Mouse (Mus musculus): ENCODE results near the gene Pgm2. TPM values are rescaled to one million over a fixed set of nuclear protein-coding genes. Genes with fewer than 3 reads are reported as not detected.

Pgm2 gene
- polyA plus RNA-seq, 1 experiment from 2014 or later, result 31.5 TPM

DNA sequence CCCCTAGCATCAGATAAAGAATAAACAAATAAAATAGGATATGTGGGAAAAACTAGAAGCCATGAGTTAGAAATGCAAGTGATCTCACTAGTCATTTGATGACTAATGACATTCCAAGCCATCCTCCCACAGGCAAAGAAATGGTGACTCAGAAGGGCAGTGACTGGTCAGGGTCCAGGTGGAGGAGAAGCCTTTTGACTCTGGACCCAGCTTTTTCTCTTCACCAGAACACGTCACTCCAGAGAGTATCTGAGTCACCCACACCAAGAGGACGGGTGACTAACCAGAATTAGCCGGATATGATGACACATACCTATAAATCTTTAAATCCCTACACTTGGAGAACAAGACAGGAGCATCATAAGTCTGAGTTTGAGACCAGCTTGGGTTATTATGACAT is 19.6 kb downstream of the Pgm2 start:
- Histone ChIP-seq H3K36me3 (peaks cover 76% of the 10 kb centered on the region), H3K4me1 (no peaks in the 10 kb centered on the region), H3K4me2 (no peak overlapping the region), H3K27me3 (no peaks in the 10 kb centered on the region), H3K27ac (no peak overlapping the region), H3K9ac (no peak overlapping the region), H3K9me3 (no peaks in the 10 kb centered on the region; the same call in 1 of the 2 replicates), H3K4me3 (no peak overlapping the region)
- ATAC-seq (ENCODE audit: insufficient number of reproducible peaks, low FRiP score, low TSS enrichment, low read depth), result no peak
- WGBS, result 77% methylated on average over 3 of the region's 3 CpGs

DNA sequence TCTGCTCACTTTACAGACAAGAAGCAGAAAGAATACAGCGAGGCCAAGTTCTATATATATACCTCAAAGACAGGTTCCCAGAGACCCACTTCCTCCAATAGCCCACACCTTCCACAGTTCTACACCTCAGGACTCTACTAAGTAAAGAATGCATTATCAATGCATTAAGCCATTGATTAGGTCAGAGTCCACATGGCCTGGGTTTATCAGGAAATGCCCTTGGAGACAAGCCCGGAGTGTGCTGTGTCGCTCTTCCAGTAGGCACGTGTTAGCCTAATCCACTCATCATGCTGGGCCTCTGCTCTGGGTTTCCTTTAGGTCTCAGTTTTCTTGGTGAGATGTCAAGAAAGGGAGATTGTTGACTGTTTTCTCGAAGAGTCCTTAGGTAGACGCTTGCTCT is 21.5 kb downstream of the Pgm2 start:
- no peak for ATAC-seq (ENCODE audit: insufficient number of reproducible peaks, low FRiP score, low TSS enrichment, low read depth)
- 96% methylated on average over 6 of the region's 6 CpGs for WGBS
- peaks cover 63% of the 10 kb centered on the region for H3K36me3 ChIP-seq

DNA sequence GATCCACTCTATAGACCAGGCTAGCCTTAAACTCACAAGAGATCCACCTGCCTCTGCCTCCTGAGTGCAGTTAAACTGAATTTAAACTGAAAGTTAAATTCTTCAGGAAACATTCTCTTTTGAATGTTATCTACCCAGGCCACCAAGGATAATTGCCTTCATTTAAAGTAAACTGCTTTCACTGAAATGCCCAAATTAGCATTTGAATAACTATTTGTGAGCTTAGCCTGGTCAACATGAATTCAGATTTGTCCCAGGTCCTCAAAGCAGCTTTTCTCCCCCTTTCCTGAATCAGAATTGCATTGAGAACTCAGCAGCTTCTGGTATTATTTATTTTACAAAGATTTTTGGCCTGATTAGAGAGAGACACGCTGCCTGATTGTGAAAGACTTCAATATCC is 24.4 kb downstream of the Pgm2 start:
- Histone ChIP-seq H3K4me3 (no peak overlapping the region), H3K9ac (no peak overlapping the region), H3K27ac (no peak overlapping the region), H3K4me1 (no peaks in the 10 kb centered on the region), H3K36me3 (peaks cover 48% of the 10 kb centered on the region), H3K4me2 (no peak overlapping the region), H3K9me3 (no peaks in the 10 kb centered on the region; the same call in 1 of the 2 replicates), H3K27me3 (no peaks in the 10 kb centered on the region)
- no peak for ATAC-seq (ENCODE audit: insufficient number of reproducible peaks, low FRiP score, low TSS enrichment, low read depth)
- 95% methylated on average over 1 of the region's 1 CpGs for WGBS

More for the DNA sequence above, 21.5 kb downstream of the Pgm2 start:
- H3K4me3 ChIP-seq, result no peak overlapping the region
- H3K27me3 ChIP-seq, result no peaks in the 10 kb centered on the region
- no peaks in the 10 kb centered on the region; the same call in 1 of the 2 replicates for H3K9me3 ChIP-seq
- H3K9ac ChIP-seq, result no peak overlapping the region
- no peaks in the 10 kb centered on the region for H3K4me1 ChIP-seq
- no peak overlapping the region for H3K27ac ChIP-seq
- H3K4me2 ChIP-seq, result no peak overlapping the region

DNA sequence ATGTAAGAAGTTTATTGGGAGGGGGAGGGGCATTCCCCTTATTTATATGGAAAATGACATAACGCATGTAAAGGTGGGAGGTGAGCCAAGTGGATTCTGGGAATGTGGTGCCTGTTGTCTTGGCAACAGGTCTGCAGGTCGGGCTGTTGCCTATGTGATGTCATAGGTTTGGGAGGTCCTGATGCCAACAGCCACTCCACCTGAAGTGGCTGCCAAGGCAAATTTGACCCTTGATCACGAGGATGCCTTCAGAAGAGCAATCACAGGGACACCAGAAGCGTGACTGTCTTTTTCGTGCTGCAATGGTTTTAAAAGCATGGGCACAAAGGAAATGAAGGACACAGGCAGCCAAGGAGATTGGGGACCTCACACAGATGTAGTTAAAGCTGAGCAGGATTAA is 33.0 kb downstream of the Pgm2 start:
- WGBS, result 54% methylated on average over 5 of the region's 5 CpGs

DNA sequence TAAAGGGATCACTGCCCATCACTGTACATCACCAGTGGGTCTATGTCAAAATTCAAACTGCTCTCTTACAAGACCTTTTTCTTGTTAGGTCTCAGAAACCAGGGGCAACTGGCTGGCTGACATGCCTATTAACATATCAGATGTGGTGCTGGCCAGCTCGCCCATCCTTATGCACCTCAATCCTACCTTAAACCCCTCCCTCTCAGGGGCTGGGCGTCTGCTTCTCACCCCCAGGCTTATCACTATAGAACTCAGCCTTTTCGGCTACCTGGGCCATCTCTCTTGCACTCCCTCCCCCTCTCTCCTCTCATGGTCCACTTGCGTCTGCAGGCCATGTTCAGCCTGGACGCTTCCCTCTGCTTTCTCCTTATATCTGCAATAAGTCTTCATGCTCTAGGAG is 38.8 kb downstream of the Pgm2 start:
- WGBS, result 59% methylated on average over 5 of the region's 5 CpGs
- H3K27ac ChIP-seq, result no peak overlapping the region
- peaks cover 10% of the 10 kb centered on the region for H3K36me3 ChIP-seq
- H3K4me1 ChIP-seq, result no peaks in the 10 kb centered on the region
- H3K9me3 ChIP-seq, result no peaks in the 10 kb centered on the region
- no peaks in the 10 kb centered on the region for H3K27me3 ChIP-seq
- no peak overlapping the region for H3K9ac ChIP-seq
- H3K4me2 ChIP-seq, result no peak overlapping the region
- no peak overlapping the region for H3K4me3 ChIP-seq
- ATAC-seq (ENCODE audit: insufficient number of reproducible peaks, low FRiP score, low TSS enrichment, low read depth), result no peak

More for the DNA sequence above, 33.0 kb downstream of the Pgm2 start:
- ATAC-seq (ENCODE audit: insufficient number of reproducible peaks, low FRiP score, low TSS enrichment, low read depth), result no peak
- no peaks in the 10 kb centered on the region for H3K27me3 ChIP-seq
- no peak overlapping the region for H3K27ac ChIP-seq
- H3K9me3 ChIP-seq, result no peaks in the 10 kb centered on the region
- H3K4me2 ChIP-seq, result no peak overlapping the region
- no peaks in the 10 kb centered on the region for H3K4me1 ChIP-seq
- H3K36me3 ChIP-seq, result peaks cover 15% of the 10 kb centered on the region
- H3K4me3 ChIP-seq, result no peak overlapping the region
- H3K9ac ChIP-seq, result no peak overlapping the region

DNA sequence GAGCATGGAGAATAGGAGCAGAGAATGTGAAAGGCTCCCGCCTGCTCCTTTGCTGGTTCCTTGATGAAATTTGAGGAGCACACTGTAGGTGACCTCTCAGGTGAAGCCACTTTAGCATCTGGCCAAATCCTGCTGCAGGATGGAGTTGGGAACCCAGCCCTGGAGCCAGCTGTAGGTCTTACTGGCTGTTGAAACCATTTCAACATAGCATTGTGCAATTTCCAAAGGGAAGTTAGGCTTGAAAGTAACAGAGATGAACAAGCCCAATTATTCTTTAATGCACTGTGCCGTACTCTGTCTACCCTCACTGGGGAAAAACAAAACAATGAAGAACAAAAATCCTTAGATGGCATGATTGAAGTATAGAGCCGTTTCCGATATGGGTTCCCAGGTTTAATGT is 41.2 kb downstream of the Pgm2 start:
- whole genome bisulfite sequencing, result 83% methylated on average over 4 of the region's 4 CpGs
- H3K27ac ChIP-seq, result no peak overlapping the region

DNA sequence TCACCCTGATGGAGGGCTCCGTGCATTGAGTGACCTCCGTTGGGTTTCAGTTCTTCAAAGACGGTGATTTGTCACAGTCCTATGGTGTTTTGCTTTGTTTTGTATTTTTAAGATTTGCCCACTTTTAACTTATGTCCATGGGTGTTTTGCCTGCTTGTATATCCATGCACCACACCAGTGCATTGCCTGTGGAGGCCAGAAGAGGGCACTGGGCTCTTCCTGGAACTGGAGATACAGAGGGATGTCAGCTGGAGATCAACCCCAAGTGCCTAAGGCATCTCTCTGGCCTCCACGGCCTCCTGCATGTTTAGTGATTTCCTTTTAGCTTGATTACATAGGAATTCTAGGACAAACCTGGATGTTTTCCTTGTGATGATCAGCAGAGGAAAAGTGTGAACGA is 43.6 kb downstream of the Pgm2 start:
- no peaks in the 10 kb centered on the region for H3K27me3 ChIP-seq
- no peak overlapping the region for H3K4me3 ChIP-seq
- WGBS, result 66% methylated on average over 5 of the region's 5 CpGs
- H3K4me1 ChIP-seq, result no peaks in the 10 kb centered on the region
- no peak overlapping the region for H3K4me2 ChIP-seq
- H3K9ac ChIP-seq, result no peak overlapping the region
- no peaks in the 10 kb centered on the region for H3K9me3 ChIP-seq
- ATAC-seq (ENCODE audit: insufficient number of reproducible peaks, low FRiP score, low TSS enrichment, low read depth), result no peak
- no peaks in the 10 kb centered on the region for H3K36me3 ChIP-seq
- H3K27ac ChIP-seq, result no peak overlapping the region

More for the DNA sequence above, 41.2 kb downstream of the Pgm2 start:
- Histone ChIP-seq H3K27me3 (no peaks in the 10 kb centered on the region), H3K36me3 (no peaks in the 10 kb centered on the region), H3K4me1 (no peaks in the 10 kb centered on the region), H3K9ac (no peak overlapping the region), H3K4me2 (no peak overlapping the region), H3K4me3 (no peak overlapping the region), H3K9me3 (no peaks in the 10 kb centered on the region)
- no peak for ATAC-seq (ENCODE audit: insufficient number of reproducible peaks, low FRiP score, low TSS enrichment, low read depth)

DNA sequence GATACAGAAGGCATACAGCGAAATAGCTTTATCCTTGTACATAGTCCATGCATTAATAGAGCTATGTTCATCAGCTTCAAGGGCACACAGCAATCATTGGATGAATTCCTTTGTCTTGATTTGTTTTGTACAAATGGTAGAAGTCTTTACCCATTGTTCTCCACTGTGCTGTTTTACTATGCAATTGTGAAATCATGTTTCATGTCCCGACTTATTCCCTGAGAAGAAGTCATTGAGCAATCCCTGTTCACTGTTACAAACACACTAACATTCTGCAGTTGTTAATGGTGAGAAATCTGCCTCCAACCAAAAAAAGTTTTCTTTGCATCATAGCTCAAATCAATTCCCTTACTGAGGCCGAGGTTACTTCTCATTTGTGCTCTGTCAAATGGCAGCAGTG is 47.5 kb downstream of the Pgm2 start:
- Histone ChIP-seq H3K36me3 (no peaks in the 10 kb centered on the region), H3K4me2 (no peak overlapping the region), H3K4me3 (no peak overlapping the region), H3K9ac (no peak overlapping the region), H3K27me3 (no peaks in the 10 kb centered on the region), H3K27ac (no peak overlapping the region), H3K9me3 (no peaks in the 10 kb centered on the region), H3K4me1 (no peaks in the 10 kb centered on the region)
- no peak for ATAC-seq (ENCODE audit: insufficient number of reproducible peaks, low FRiP score, low TSS enrichment, low read depth)
- 78% methylated on average over 3 of the region's 3 CpGs for WGBS

DNA sequence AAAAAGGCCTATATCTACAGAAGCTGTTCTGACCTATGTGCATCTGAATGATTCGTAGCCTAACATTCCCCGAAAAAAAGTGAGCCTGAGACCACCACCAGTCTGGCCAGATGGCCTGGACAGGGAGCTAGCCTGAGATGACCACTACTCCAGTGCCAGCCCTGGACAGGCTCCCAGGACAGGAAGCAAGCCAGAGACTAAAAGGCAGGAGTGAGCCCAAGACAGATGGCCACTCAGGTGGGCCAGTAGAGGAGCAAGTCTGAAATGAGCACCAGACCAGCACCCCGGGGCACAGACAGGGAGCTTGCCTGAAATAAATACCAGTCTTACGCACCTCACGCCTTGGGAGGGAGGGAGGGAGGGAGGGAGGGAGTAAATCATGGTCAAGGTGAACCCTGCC is 51.6 kb downstream of the Pgm2 start:
- H3K36me3 ChIP-seq, result no peaks in the 10 kb centered on the region
- 54% methylated on average over 5 of the region's 5 CpGs for WGBS
- H3K27me3 ChIP-seq, result no peaks in the 10 kb centered on the region
- no peaks in the 10 kb centered on the region for H3K9me3 ChIP-seq
- peaks cover 5% of the 10 kb centered on the region; the same call in 1 of the 2 replicates for H3K4me1 ChIP-seq
- no peak overlapping the region for H3K4me2 ChIP-seq
- H3K4me3 ChIP-seq, result no peak overlapping the region
- no peak overlapping the region for H3K9ac ChIP-seq
- no peak for ATAC-seq (ENCODE audit: insufficient number of reproducible peaks, low FRiP score, low TSS enrichment, low read depth)
- no peak overlapping the region for H3K27ac ChIP-seq

DNA sequence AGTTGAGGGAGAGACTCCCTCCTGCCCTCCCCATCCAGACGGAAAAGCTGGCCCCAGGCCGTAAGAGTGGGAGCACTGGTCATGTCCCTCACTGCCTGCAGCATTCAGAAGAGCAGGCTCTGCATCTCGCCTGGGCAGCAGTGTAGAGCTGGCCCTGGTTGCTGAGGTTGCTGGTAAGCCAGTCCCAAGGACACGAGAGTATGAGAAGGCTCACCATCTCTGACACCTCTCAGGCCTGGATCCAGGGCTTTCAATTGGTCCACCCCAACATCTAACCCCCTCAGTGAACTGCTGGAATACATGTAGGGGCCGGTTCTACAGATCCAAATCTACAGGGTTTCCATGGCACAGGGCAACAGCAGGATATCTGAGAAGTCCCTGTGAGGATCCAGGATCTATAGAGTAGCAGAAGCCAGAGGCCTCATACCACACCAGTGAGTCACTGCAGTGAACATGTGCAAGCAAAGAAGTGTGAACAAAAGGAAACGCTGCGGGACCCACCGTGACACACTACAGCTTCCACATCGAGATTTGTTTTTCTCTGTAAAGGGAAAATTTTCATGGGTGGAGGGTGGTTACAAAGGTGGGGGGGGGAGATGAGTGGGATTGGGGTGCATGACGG is 53.7 kb downstream of the Pgm2 start:
- 59% methylated on average over 10 of the region's 10 CpGs for WGBS
- no peak overlapping the region for H3K4me3 ChIP-seq
- peaks cover 5% of the 10 kb centered on the region; the same call in 1 of the 2 replicates for H3K4me1 ChIP-seq
- ATAC-seq (ENCODE audit: insufficient number of reproducible peaks, low FRiP score, low TSS enrichment, low read depth), result no peak
- no peaks in the 10 kb centered on the region for H3K27me3 ChIP-seq
- no peaks in the 10 kb centered on the region for H3K36me3 ChIP-seq
- H3K4me2 ChIP-seq, result no peak overlapping the region
- H3K9me3 ChIP-seq, result no peaks in the 10 kb centered on the region
- H3K27ac ChIP-seq, result peak overlapping the region; percentile 11; the same call in 1 of the 2 replicates
- H3K9ac ChIP-seq, result no peak overlapping the region

DNA sequence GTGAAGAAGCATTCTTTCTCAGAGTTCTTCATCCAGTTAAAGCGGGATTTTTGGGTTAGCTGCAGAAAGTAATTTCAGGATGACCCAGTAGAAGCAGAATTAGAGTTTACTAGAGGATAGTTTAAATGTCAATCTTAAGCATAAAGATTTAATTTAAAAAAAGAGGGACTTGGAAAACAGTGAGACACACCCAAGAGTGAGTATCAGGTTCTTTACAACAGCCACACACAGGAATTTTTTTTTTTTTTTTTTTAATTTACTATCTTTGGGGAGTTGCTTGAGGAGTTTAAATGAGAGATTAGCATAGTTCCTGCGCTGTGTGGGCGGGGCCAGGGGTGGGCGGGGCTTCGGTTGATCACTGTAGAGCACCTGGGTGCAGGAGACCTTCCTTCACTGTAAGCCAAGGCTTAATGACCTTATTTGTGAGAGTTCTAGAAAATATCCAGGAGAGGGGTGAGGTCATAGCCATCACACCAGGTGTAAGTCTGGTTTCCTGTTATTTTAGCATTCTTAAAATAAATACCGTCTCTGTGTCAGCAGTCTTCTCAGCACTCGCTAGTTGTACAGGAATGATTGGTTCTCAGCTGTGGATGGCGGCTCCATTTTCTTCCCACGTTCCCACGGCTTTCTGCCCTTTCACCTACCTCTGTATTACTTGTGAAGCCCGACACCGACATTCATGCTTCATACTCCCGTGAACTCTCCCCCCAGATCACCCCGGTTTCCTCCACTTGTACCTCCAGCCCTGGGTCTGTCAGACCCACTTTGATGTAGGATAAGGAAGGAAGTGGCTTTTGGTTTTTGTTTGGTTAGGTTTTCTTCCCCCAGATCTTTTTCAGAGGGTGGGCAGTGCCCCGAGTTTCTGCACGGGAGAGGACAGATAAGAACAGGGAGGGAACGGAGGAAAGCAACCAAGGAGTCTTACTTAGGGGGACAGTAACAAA is 56.7 kb downstream of the Pgm2 start:
- Histone ChIP-seq H3K36me3 (no peaks in the 10 kb centered on the region), H3K9me3 (no peaks in the 10 kb centered on the region), H3K27me3 (no peaks in the 10 kb centered on the region), H3K4me3 (no peak overlapping the region), H3K27ac (no peak overlapping the region), H3K4me1 (peaks cover 5% of the 10 kb centered on the region; the same call in 1 of the 2 replicates), H3K4me2 (peak overlapping the region; percentile 15), H3K9ac (no peak overlapping the region)
- ATAC-seq (ENCODE audit: insufficient number of reproducible peaks, low FRiP score, low TSS enrichment, low read depth), result no peak
- 25% methylated on average over 17 of the region's 17 CpGs for WGBS

DNA sequence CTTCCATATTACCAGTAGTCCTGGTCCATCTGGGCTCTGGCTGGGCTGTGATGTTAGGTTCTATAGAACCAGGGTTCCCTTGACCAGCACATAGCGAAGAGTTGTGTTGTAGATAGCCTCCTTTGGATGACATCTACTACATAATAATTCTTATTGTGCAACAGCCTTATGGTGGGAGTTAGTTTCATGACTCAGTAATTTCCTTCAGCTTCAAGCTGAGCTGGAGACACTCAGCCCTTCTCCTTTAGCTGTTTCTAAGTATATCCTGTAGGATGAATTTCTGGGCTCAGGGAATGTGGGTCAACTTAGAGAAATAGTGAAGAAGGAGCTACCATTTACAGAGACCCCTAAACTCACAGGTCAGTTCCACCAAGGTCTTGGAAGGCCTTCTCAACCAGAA is 60.6 kb downstream of the Pgm2 start:
- Histone ChIP-seq H3K9ac (no peak overlapping the region), H3K36me3 (no peaks in the 10 kb centered on the region), H3K4me2 (no peak overlapping the region), H3K4me1 (0 out of 2 replicates have a peak, but pooled peaks cover 8% of the 10 kb centered on the region), H3K27ac (no peak overlapping the region), H3K27me3 (peaks cover 15% of the 10 kb centered on the region), H3K9me3 (no peaks in the 10 kb centered on the region), H3K4me3 (no peak overlapping the region)
- no peak for ATAC-seq (ENCODE audit: insufficient number of reproducible peaks, low FRiP score, low TSS enrichment, low read depth)
- 89% methylated on average over 1 of the region's 1 CpGs for WGBS

Data from limb, embryonic 15.5 days (tissue).